Mouse (Mus musculus) adrenal gland, adult 8-10 months (tissue): ENCODE data around the gene Ddx41. TPM values are rescaled to one million over a fixed set of nuclear protein-coding genes. Genes with fewer than 3 reads are reported as not detected.

Experiments used
- microRNA-seq, 2 experiments: library from miRNA; unstranded; fragments of <30 nt; microRNA quantifications; one replicate each; pipeline ENCODE4 v1.2.0; 2022
- total RNA-seq, 4 experiments: library from RNA; stranded (reverse); gene quantifications; 2 replicates each; pipeline ENCODE4 v1.2.4; 2022

Gene Ddx41
- total RNA-seq, 4 experiments from 2014 or later = 47.0 to 58.7 (median 52.7) TPM

Small RNA genes within 50 kb of the gene (microRNA-seq; reads per million reads assigned to microRNA genes)
- gene Mir6945 = 0.88 to 1.0 reads per million in 2 experiments

Other genes with a start within 250 kb of the Ddx41 start
- 100 to 1,000 TPM; 146 to 172 (median 162) TPM for gene Prelid1, start 216.2 kb downstream of the Ddx41 start, total RNA-seq
- 100 to 1,000 TPM in 1 of 4 experiments, 10 to 100 TPM in 3; 62.0 to 102 (median 88.6) TPM for gene Rab24, start 214.7 kb downstream of the Ddx41 start, total RNA-seq
- gene Mxd3, start 206.8 kb downstream of the Ddx41 start, total RNA-seq = 1 to 10 TPM in 2 of 4 experiments, under 1 TPM in 2; 0.30 to 1.9 (median 1.1) TPM
- gene Lman2, start 173.9 kb downstream of the Ddx41 start, total RNA-seq = 100 to 1,000 TPM; 112 to 127 (median 118) TPM
- 1 to 10 TPM in 1 of 4 experiments, under 1 TPM in 3; 0.45 to 1.8 (median 0.88) TPM for gene Rgs14, start 166.9 kb downstream of the Ddx41 start, total RNA-seq
- gene Slc34a1, start 138.5 kb downstream of the Ddx41 start, total RNA-seq = not detected
- gene Pfn3, start 121.4 kb downstream of the Ddx41 start, total RNA-seq = not detected
- gene F12, start 109.9 kb downstream of the Ddx41 start, total RNA-seq = under 1 TPM in 3 of 4 experiments, not detected in 1; 0.17 to 0.71 (median 0.43) TPM
- 10 to 100 TPM; 36.0 to 55.3 (median 48.6) TPM for gene Grk6, start 91.6 kb downstream of the Ddx41 start, total RNA-seq
- gene Prr7, start 72.4 kb downstream of the Ddx41 start, total RNA-seq = 1 to 10 TPM; 2.3 to 4.3 (median 3.7) TPM
- 10 to 100 TPM; 13.6 to 33.8 (median 24.0) TPM for gene Dbn1, start 48.5 kb downstream of the Ddx41 start, total RNA-seq
- 10 to 100 TPM; 10.9 to 23.8 (median 18.3) TPM for gene Pdlim7, start 23.0 kb downstream of the Ddx41 start, total RNA-seq
- 1 to 10 TPM; 4.0 to 7.2 (median 4.7) TPM for gene Dok3, start 7.4 kb downstream of the Ddx41 start, total RNA-seq
- 100 to 1,000 TPM in 1 of 4 experiments, 10 to 100 TPM in 3; 47.1 to 102 (median 72.8) TPM for gene Fam193b, start 34.5 kb upstream of the Ddx41 start, total RNA-seq
- 100 to 1,000 TPM; 177 to 220 (median 189) TPM for gene Tmed9, start 37.1 kb upstream of the Ddx41 start, total RNA-seq
- 10 to 100 TPM; 14.9 to 18.5 (median 16.5) TPM for gene B4galt7, start 63.2 kb upstream of the Ddx41 start, total RNA-seq
- gene Caml, start 86.3 kb upstream of the Ddx41 start, total RNA-seq = 10 to 100 TPM; 30.2 to 44.0 (median 35.5) TPM
- 10 to 100 TPM; 29.1 to 58.6 (median 48.5) TPM for gene Ddx46, start 98.4 kb upstream of the Ddx41 start, total RNA-seq
- gene B230219D22Rik, start 156.5 kb upstream of the Ddx41 start, total RNA-seq = 10 to 100 TPM; 60.0 to 63.6 (median 61.4) TPM
- gene Txndc15, start 178.0 kb upstream of the Ddx41 start, total RNA-seq = 10 to 100 TPM; 77.7 to 92.8 (median 82.7) TPM
- 10 to 100 TPM; 69.2 to 80.6 (median 74.7) TPM for gene Pcbd2, start 190.7 kb upstream of the Ddx41 start, total RNA-seq
- gene Catsper3, start 247.9 kb upstream of the Ddx41 start, total RNA-seq = 1 to 10 TPM in 1 of 4 experiments, under 1 TPM in 3; 0.32 to 1.1 (median 0.39) TPM